Mouse (Mus musculus): Measurements from ENCODE around the gene Klhl42. TPM values are rescaled to one million over a fixed set of nuclear protein-coding genes. Genes with fewer than 3 reads are reported as not detected.

The Klhl42 gene
- total RNA-seq, 1 experiment from 2014 or later: 22.1 TPM

DNA sequence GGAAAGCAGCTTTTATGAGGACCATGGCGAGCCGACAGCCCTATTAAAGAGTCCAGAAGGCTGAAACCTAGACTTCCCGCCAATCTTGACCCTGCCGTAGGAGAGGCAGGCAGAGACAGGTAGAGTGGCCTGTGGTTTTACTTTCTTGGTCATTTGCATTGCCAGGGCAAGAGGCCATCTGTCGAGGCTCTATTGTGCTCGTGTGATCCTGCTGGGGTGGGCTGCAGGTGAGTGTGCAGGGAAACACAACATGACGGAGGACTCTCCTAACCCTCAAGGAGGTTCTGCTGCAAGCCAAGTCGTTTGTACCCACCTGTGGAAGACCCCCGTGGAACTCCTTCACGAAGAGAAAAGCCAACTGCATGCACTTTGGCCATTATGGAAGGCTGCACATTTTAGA is 54.6 kb downstream of the Klhl42 start:
- DNase-seq: no peak

GRCm38 (mm10) chr6:147151069-147151468 is 59.9 kb downstream of the Klhl42 start:
- DNase-seq: no peak

GRCm38 (mm10) chr6:147151839-147152238 is 60.7 kb downstream of the Klhl42 start:
- DNase-seq: no peak

DNA sequence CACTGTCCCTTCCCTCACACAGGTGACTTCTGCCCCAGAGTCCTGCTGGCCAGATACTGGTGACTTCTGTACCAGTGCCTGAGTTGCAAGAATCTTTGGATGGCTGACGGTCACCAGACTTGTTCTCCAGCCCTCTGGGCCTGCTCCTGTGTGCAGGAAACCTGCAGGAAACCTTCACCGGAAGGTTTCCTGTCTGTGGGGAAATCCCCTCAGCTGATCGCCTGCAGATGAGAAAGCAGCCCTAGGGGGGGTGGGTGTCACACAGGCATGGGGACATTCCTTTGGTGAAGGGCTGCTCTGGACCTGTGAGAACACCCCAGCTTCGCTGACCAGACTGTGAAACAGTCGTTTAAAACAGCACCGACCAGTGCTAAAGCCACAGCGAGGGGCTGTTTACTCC is 63.9 kb downstream of the Klhl42 start:
- DNase-seq: no peak

DNA sequence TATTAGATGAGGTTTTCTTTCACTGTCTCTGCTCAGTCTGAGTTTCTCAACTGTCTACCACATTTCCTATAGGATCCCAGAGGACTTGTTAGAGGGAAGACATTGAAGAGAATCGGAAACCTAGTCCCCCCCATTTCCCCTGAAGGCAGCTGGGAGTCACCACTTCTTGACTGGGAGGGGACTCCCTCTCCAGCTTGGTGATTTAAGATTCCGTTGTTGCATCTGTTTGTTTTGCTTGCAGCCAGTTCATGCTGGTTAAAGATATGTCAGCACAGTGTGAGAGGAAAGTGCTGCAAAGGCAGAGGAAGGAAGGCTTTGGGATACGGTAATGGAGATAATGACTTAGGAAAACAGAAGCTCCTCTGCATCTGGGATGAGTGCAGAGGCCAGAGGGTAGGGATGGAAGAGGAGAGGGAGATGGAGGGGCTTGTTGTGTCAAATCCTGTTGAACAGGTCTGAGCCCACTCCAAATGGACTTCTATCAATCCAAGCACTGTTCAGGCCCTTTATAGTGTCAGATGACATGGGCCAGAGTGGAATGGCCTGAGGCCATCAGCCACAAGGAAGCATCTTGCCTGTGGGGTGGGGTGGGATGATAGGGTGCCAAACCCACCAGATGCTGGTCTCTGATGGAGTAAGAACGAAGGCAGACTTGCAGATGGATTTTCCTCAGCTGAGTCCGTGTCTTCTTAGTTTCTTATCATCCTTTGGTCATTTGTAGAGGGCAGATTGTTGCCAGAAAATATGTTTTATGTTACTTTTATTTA is 70.8 kb downstream of the Klhl42 start:
- DNase-seq: no peak

Other genes starting within 250 kb of the Klhl42 start
- gene Smco2, start 241.3 kb upstream of the Klhl42 start, total RNA-seq (2021): not detected in 2 replicates
- 83.0 and 102 TPM in 2 replicates for gene Ppfibp1, start 202.9 kb upstream of the Klhl42 start, total RNA-seq (2021)
- gene 1700034J05Rik, start 137.0 kb upstream of the Klhl42 start, total RNA-seq (2021): not detected in 2 replicates
- gene Rep15, start 58.8 kb upstream of the Klhl42 start, total RNA-seq (2021): 1.1 and 1.9 TPM in 2 replicates
- gene Mrps35, start 48.6 kb upstream of the Klhl42 start, total RNA-seq (2021): 143 and 152 TPM in 2 replicates
- gene Mansc4, start 4.3 kb upstream of the Klhl42 start, total RNA-seq (2021): 0.52 TPM in 1 of 2 replicates, not detected in the other
- gene Pthlh, start 172.8 kb downstream of the Klhl42 start, total RNA-seq (2021): 0.56 and 1.1 TPM in 2 replicates

All from adrenal gland, postnatal 14 days (tissue).